Mouse (Mus musculus) c-Kit-positive CD71-positive TER-119-negative erythroid progenitor cells, embryonic 14.5 days (primary cell): ENCODE data around the gene Grik4.
A peak's percentile ranks its signal among the peaks of the same experiment; 100 is the strongest.

ENCODE experiments used
- DNase-seq: peaks from one replicate; pipeline ENCODE4 v3.0.0-alpha.2; 2013; ENCODE audit warnings: low read depth

Gene Grik4

GRCm38 (mm10) chr9:42573180-42573579, 371.1 kb downstream of the Grik4 start:
- peak; percentile 10 for DNase-seq

GRCm38 (mm10) chr9:42565921-42566320, 378.4 kb downstream of the Grik4 start:
- DNase-seq, result no peak

- DNase-seq, result no peak
Observed at GRCm38 (mm10) chr9:42555186-42555585, 389.1 kb downstream of the Grik4 start.

- DNase-seq, result peak; percentile 21
Observed at GRCm38 (mm10) chr9:42550116-42550515, 394.2 kb downstream of the Grik4 start.

GRCm38 (mm10) chr9:42548981-42549380, 395.3 kb downstream of the Grik4 start:
- no peak for DNase-seq

- no peak for DNase-seq
Observed at GRCm38 (mm10) chr9:42544521-42544920, 399.8 kb downstream of the Grik4 start.

- DNase-seq, result no peak
Observed at GRCm38 (mm10) chr9:42533491-42533890, 410.8 kb downstream of the Grik4 start.

GRCm38 (mm10) chr9:42533041-42533440, 411.3 kb downstream of the Grik4 start:
- DNase-seq, result no peak

- no peak for DNase-seq
Observed at GRCm38 (mm10) chr9:42531951-42532350, 412.3 kb downstream of the Grik4 start.

GRCm38 (mm10) chr9:42530221-42531152, 413.8 kb downstream of the Grik4 start:
- DNase-seq, result no peak

GRCm38 (mm10) chr9:42520587-42521084, 423.7 kb downstream of the Grik4 start:
- no peak for DNase-seq

GRCm38 (mm10) chr9:42518163-42518562, 426.1 kb downstream of the Grik4 start:
- no peak for DNase-seq

- no peak for DNase-seq
Observed at GRCm38 (mm10) chr9:42513159-42513558, 431.1 kb downstream of the Grik4 start.

- DNase-seq, result no peak
Observed at GRCm38 (mm10) chr9:42512312-42512711, 432.0 kb downstream of the Grik4 start.

GRCm38 (mm10) chr9:42508235-42508634, 436.1 kb downstream of the Grik4 start:
- DNase-seq, result no peak

- no peak for DNase-seq
Observed at GRCm38 (mm10) chr9:42507709-42508108, 436.6 kb downstream of the Grik4 start, which contains the start of gene Tbcel. Tbcel (minus strand) TSS chr9:42507809.

- no peak for DNase-seq
Observed at GRCm38 (mm10) chr9:42507022-42507421, 437.3 kb downstream of the Grik4 start.

GRCm38 (mm10) chr9:42504971-42505510, 439.3 kb downstream of the Grik4 start:
- no peak for DNase-seq

- DNase-seq, result no peak
Observed at GRCm38 (mm10) chr9:42504559-42504958, 439.7 kb downstream of the Grik4 start.

GRCm38 (mm10) chr9:42503709-42504108, 440.6 kb downstream of the Grik4 start:
- DNase-seq, result no peak

GRCm38 (mm10) chr9:42496296-42496695, 448.0 kb downstream of the Grik4 start:
- no peak for DNase-seq

- no peak for DNase-seq
Observed at GRCm38 (mm10) chr9:42491780-42492179, 452.5 kb downstream of the Grik4 start.
